Mouse (Mus musculus) megakaryocyte progenitor cell, adult 5-6 weeks (primary cell): ENCODE measurements around the gene A3galt2. TPM values are rescaled to one million over a fixed set of nuclear protein-coding genes. Genes with fewer than 3 reads are reported as not detected.

Source experiments
- ATAC-seq: replicated peaks from 2 replicates; pipeline ENCODE4 v1.8.0; 2016; ENCODE audit warnings: mild to moderate bottlenecking, moderate TSS enrichment, inconsistent platforms; ENCODE audit not compliant: poor library complexity
- total RNA-seq, 2 experiments: library from RNA; stranded (forward) in 1 of 2; stranded (reverse) in 1 of 2; fragments of 157-497, 149-512 nt in 1 of 2; fragments of 200-1000 nt in 1 of 2; gene quantifications; 2 replicates each; pipeline versions ENCODE4 v1.2.3 to v1.2.4; 2015 to 2017

A3galt2 gene
- total RNA-seq, 2 experiments from 2014 or later: not detected

GRCm38 (mm10) chr4:128727721-128728430 is 27.3 kb upstream of the A3galt2 start:
- ATAC-seq: peak; percentile 25

- peak; percentile 35; the same call in 1 of the 2 replicates for ATAC-seq
Measured at GRCm38 (mm10) chr4:128728431-128728851, 26.7 kb upstream of the A3galt2 start.

GRCm38 (mm10) chr4:128729033-128729708 is 26.0 kb upstream of the A3galt2 start:
- ATAC-seq: no peak

GRCm38 (mm10) chr4:128729709-128730037 is 25.5 kb upstream of the A3galt2 start:
- ATAC-seq: 0 out of 2 replicates have a peak, but pooled peaks have one; percentile 10

GRCm38 (mm10) chr4:128730271-128730670 is 24.9 kb upstream of the A3galt2 start:
- ATAC-seq: no peak

GRCm38 (mm10) chr4:128732794-128733193 is 22.4 kb upstream of the A3galt2 start:
- ATAC-seq: no peak

- peak; percentile 63 for ATAC-seq
Measured at GRCm38 (mm10) chr4:128733496-128733895, 21.7 kb upstream of the A3galt2 start.

GRCm38 (mm10) chr4:128734217-128734616 is 20.9 kb upstream of the A3galt2 start:
- peak; percentile 40 for ATAC-seq

GRCm38 (mm10) chr4:128734721-128735671 is 20.2 kb upstream of the A3galt2 start:
- ATAC-seq: 0 out of 2 replicates have a peak, but pooled peaks have one; percentile 16

GRCm38 (mm10) chr4:128737137-128737589 is 18.0 kb upstream of the A3galt2 start:
- ATAC-seq: no peak

GRCm38 (mm10) chr4:128737825-128738610 is 17.1 kb upstream of the A3galt2 start:
- ATAC-seq: no peak

- ATAC-seq: no peak
Measured at GRCm38 (mm10) chr4:128740878-128741277, 14.3 kb upstream of the A3galt2 start.

GRCm38 (mm10) chr4:128741906-128742305 is 13.3 kb upstream of the A3galt2 start:
- ATAC-seq: no peak

GRCm38 (mm10) chr4:128742379-128742970 is 12.7 kb upstream of the A3galt2 start:
- ATAC-seq: no peak

GRCm38 (mm10) chr4:128743031-128743626 is 12.0 kb upstream of the A3galt2 start:
- 0 out of 2 replicates have a peak, but pooled peaks have one; percentile 3 for ATAC-seq

GRCm38 (mm10) chr4:128745160-128745559 is 10.0 kb upstream of the A3galt2 start:
- no peak for ATAC-seq

- peak; percentile 73 for ATAC-seq
Measured at GRCm38 (mm10) chr4:128747614-128748270, 7.4 kb upstream of the A3galt2 start.

GRCm38 (mm10) chr4:128748309-128748708 is 6.9 kb upstream of the A3galt2 start:
- no peak for ATAC-seq

GRCm38 (mm10) chr4:128751006-128751405 is 4.2 kb upstream of the A3galt2 start:
- no peak for ATAC-seq
